Mouse (Mus musculus): Measurements from ENCODE around the gene Igflr1. TPM values are rescaled to one million over a fixed set of nuclear protein-coding genes. Genes with fewer than 3 reads are reported as not detected.
A peak's percentile ranks its signal among the peaks of the same experiment; 100 is the strongest.

The Igflr1 gene
- total RNA-seq, 2 experiments from 2014 or later: 2.6 to 4.7 TPM

- peak; percentile 97 for DNase-seq
Measured at GRCm38 (mm10) chr7:30588676-30589434, 23.6 kb downstream of the Igflr1 start, which contains the start of gene Kmt2b. TSS of gene Kmt2b (minus strand) at chr7:30588726.

- DNase-seq: peak; percentile 91
Measured at GRCm38 (mm10) chr7:30589435-30590301, 24.4 kb downstream of the Igflr1 start.

- no peak for DNase-seq
Measured at GRCm38 (mm10) chr7:30590927-30591604, 25.8 kb downstream of the Igflr1 start.

DNA sequence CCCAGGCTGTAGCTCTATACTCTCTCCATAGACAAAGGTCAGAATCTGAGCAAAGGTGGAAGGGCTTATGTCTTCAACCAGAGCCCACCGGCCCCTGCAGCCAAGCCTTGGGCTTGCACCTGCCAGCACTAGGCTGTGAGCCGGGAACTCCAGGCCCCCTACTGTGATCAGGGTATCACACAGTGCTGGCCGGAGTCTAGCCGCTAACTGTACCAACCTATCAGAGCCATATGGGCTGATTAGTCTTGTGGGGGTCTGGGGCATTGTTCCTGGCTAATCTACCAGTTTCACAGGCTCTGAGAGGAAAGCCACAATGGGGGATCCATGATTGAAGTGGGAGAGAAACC is 26.4 kb downstream of the Igflr1 start:
- DNase-seq: no peak

- no peak for DNase-seq
Measured at GRCm38 (mm10) chr7:30592772-30593423, 27.7 kb downstream of the Igflr1 start.

- DNase-seq: no peak
Measured at GRCm38 (mm10) chr7:30593579-30594509, 28.6 kb downstream of the Igflr1 start.

- DNase-seq: no peak
Measured at GRCm38 (mm10) chr7:30594510-30595024, 29.3 kb downstream of the Igflr1 start.

GRCm38 (mm10) chr7:30596093-30596492 is 30.9 kb downstream of the Igflr1 start:
- no peak for DNase-seq

GRCm38 (mm10) chr7:30596811-30597210 is 31.6 kb downstream of the Igflr1 start:
- DNase-seq: no peak

GRCm38 (mm10) chr7:30598786-30599185 is 33.6 kb downstream of the Igflr1 start, which contains the start of gene Zbtb32:
TSS of gene Zbtb32 (minus strand) at chr7:30598909.
- no peak for DNase-seq

- DNase-seq: peak; percentile 96
Measured at GRCm38 (mm10) chr7:30599933-30600353, 34.7 kb downstream of the Igflr1 start.

DNA sequence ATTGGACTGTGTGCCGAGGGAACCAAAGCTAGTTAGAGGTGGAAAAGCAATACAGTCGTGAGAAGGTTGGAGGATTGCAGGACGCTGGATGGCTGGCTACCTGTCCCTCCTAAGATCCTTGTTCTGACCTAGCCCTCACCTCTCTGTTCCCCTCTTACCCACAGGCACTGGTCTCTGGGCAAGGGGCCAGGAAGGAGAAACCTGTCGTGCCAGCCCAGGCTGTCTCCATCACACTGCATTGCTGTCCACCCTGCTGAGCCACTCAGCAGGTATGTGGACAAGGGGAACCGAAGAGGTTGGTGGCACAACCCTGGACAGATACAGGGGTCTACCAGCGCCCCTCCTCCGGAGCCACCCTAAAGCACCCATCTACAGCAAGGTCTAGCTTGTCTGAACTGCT is 35.4 kb downstream of the Igflr1 start:
- no peak for DNase-seq

DNA sequence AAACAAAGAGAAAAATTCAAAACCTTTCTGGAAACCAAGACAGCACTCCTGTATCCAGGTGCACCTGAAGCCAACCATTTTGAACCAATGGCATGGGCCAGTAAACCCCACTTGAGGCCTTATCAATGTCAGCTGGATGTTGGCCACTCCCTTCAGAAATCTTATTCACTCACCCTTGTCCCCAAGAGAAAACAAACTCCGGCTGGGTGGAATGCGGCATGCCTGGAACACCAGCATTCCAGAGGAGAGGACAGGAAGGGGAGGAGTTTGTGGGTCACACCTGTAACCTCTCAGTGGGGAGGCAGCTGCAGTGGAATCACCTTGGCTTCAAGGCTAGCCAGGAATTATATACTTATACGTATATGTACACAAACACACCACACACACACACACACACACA is 37.4 kb downstream of the Igflr1 start:
- DNase-seq: no peak

GRCm38 (mm10) chr7:30604424-30604823 is 39.2 kb downstream of the Igflr1 start:
- DNase-seq: no peak

GRCm38 (mm10) chr7:30604944-30605343 is 39.7 kb downstream of the Igflr1 start:
- DNase-seq: no peak

DNA sequence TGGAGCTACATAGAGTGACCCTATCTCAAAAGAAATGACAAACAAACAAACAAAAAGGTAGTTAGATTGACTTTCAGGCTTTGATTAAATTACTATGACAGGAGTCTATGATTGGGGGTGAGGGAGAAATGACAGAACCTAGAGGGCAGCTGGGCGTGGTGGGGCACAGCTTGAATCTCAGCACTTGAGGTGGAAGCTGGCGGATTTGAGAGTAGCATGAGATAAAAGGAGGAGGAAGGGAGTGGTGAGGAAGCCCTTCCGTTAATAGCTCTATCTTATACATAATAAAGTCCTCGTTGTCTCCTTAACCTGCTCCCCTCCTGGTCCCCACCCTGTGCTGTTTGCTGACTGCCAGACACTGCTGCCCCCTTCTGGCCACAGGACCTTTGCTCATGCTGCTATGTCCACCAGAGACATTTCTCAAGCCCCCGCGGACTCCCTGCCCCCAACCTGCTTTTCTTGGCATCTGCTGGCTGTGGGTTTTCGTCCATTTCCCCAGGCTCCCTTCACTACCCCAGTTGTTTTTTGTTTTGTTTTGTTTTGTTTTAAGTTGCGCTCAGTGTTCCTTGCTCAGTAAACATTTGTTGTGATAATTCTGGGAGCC is 42.6 kb downstream of the Igflr1 start:
- peak; percentile 76 for DNase-seq

GRCm38 (mm10) chr7:30608476-30608875 is 43.2 kb downstream of the Igflr1 start:
- no peak for DNase-seq

- no peak for DNase-seq
Measured at GRCm38 (mm10) chr7:30610043-30610442, 44.8 kb downstream of the Igflr1 start.

DNA sequence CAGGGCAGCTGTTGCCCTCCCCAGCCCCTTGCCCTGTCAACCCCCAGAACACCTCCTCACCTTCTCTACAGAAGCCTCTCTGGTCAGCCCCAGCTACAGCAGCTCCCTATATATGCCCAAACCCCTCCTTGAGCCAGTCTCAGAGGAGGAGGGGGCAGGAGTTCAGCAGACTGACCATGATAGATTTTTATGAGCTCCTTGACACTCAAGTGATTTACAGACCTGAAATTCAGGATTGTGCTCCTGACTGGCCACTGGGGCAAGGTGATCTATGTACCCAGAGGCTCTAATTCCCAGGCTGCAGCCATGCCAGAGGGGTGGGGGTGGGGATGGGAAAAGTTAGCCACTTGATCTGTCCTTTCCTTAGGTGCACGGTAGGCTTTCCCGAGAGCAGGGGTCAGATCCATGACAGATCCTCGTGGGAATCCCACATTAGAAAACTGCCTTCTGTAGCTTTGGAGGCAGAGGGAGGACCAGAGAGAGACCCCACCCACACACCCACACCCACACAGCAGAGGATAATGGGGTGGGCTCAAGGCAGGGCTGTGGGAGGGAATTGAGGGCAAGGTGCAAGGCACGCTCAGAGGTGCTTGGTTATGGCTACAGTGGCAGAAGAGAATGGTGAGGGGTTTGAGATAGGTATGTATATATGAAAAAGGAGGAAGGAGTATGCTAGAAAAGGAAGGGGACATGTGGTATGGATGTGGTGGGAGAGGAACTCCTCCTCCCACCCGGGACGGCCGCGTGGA is 47.6 kb downstream of the Igflr1 start, which contains the start of gene Upk1a:
Gene Upk1a (minus strand): TSS at position 194 of the 749 bp plus-strand sequence.
- DNase-seq: no peak
